Mouse (Mus musculus) kidney, postnatal 0 days (tissue): ENCODE measurements at regions not wholly inside any gene's neighbourhood (a gene's known extent, or its start where the extent isn't known, plus 50 kb on each side); places are given as distances from the start of the nearest gene placed in this dataset.

ENCODE experiments used
- ATAC-seq: fragments of 200-750 bp; cut with Nextera tagmentation; replicated peaks from 2 replicates; pipeline ENCODE4 v1.8.0; 2017; ENCODE audit warnings: low read depth, moderate number of reproducible peaks, moderate TSS enrichment, moderate library complexity; ENCODE audit not compliant: low FRiP score
- DNase-seq: peaks from one replicate; pipeline ENCODE4 v3.0.0-alpha.2; 2016; ENCODE audit warnings: low spot score
- H3K27ac ChIP-seq: fragments of 300-500 bp; sonication (generic); 2 replicates; pipeline ENCODE4 v1.5.1; 2014; ENCODE audit warnings: mild to moderate bottlenecking
- H3K27me3 ChIP-seq: fragments of 300-500 bp; sonication (generic); 2 replicates; pipeline ENCODE4 v1.6.1; 2014; ENCODE audit warnings: low read length, mixed read lengths; ENCODE audit not compliant: insufficient read depth
- H3K36me3 ChIP-seq: fragments of 300-500 bp; sonication (generic); 2 replicates; pipeline ENCODE4 v1.6.1; 2014; ENCODE audit warnings: low read length, mixed read lengths; ENCODE audit not compliant: insufficient read depth
- H3K4me1 ChIP-seq: fragments of 300-500 bp; sonication (generic); replicated peaks from 2 replicates; pipeline ENCODE4 v1.6.1; 2014; ENCODE audit warnings: antibody characterized with exemption, low read length, mixed read lengths; ENCODE audit not compliant: insufficient read depth
- H3K4me2 ChIP-seq: fragments of 300-500 bp; sonication (generic); 2 replicates; pipeline ENCODE4 v1.6.1; 2014; ENCODE audit warnings: mild to moderate bottlenecking, low read length, moderate library complexity, mixed read lengths
- H3K4me3 ChIP-seq: fragments of 300-500 bp; sonication (generic); replicated peaks from 2 replicates; pipeline ENCODE4 v1.5.1; 2014; ENCODE audit warnings: low read depth, low read length
- H3K9ac ChIP-seq: fragments of 300-500 bp; sonication (generic); 2 replicates; pipeline ENCODE4 v1.6.1; 2014; ENCODE audit warnings: low read depth, low read length
- H3K9me3 ChIP-seq: fragments of 300-500 bp; sonication (generic); replicated peaks from 2 replicates; pipeline ENCODE4 v1.6.1; 2016; ENCODE audit warnings: low read length, inconsistent platforms, mixed read lengths
- CTCF ChIP-seq: IDR thresholded peaks from 2 replicates; pipeline ENCODE4 v1.5.1; 2016; ENCODE audit warnings: antibody characterized with exemption, low read depth, mild to moderate bottlenecking, moderate library complexity
- WGBS: fragments of 180-500 bp; shearing (Covaris S2); extraction: QIAGEN DNeasy Blood & Tissue Kit; methylation state at CpG from one replicate; pipeline ENCODE4 v1.1.7; 2014; 5-methylcytosine and 5-hydroxymethylcytosine counted together

GRCm38 (mm10) chr4:62785711-62786110, 179.7 kb upstream of the Zfp618 start:
- H3K27ac ChIP-seq: no peak overlapping the region
- H3K9ac ChIP-seq: no peak overlapping the region
- H3K27me3 ChIP-seq: no peaks in the 10 kb centered on the region
- WGBS: 82% methylated on average over 7 of the region's 7 CpGs
- no peak for DNase-seq
- no peaks in the 10 kb centered on the region for H3K36me3 ChIP-seq
- no peak for ATAC-seq
- TF ChIP-seq CTCF: no peak
- no peak overlapping the region for H3K4me2 ChIP-seq
- H3K9me3 ChIP-seq: no peaks in the 10 kb centered on the region
- no peak overlapping the region for H3K4me3 ChIP-seq
- H3K4me1 ChIP-seq: no peaks in the 10 kb centered on the region

GRCm38 (mm10) chr4:62789696-62790095, 175.7 kb upstream of the Zfp618 start:
- Histone ChIP-seq H3K4me3 (no peak overlapping the region), H3K9me3 (no peaks in the 10 kb centered on the region), H3K4me1 (no peaks in the 10 kb centered on the region), H3K4me2 (no peak overlapping the region), H3K27ac (no peak overlapping the region), H3K9ac (no peak overlapping the region), H3K27me3 (no peaks in the 10 kb centered on the region), H3K36me3 (no peaks in the 10 kb centered on the region)
- 56% methylated on average over 4 of the region's 4 CpGs for whole genome bisulfite sequencing
- TF ChIP-seq CTCF: no peak
- ATAC-seq (no peak), DNase-seq (peak; percentile 70)

- ATAC-seq: no peak
These were observed 171.8 kb upstream of the Zfp618 start for GRCm38 (mm10) chr4:62793582-62793981.

DNA sequence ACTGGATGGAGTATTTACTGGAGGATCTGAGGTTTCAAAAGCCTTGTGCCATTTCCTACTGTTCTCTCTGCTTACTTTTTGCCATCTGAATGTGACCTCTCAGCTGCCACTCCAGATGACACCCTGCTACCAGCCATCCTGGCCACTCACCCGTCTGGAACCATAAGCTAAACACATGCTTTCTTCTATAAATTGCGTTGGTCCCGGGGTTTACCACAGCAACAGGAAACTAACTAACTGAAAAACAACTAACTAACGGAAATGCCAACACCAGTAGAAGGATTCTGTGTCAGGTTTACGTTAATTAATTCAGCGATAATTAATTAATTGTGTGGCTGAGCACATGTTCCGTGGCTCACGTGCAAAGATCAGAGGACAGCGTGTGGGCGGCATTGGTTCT, 169.8 kb upstream of the Zfp618 start:
- Histone ChIP-seq H3K9ac (no peak overlapping the region), H3K36me3 (no peaks in the 10 kb centered on the region), H3K4me2 (no peak overlapping the region), H3K4me3 (no peak overlapping the region), H3K4me1 (no peaks in the 10 kb centered on the region), H3K9me3 (no peaks in the 10 kb centered on the region), H3K27me3 (no peaks in the 10 kb centered on the region), H3K27ac (no peak overlapping the region)
- TF ChIP-seq CTCF: no peak
- 32% methylated on average over 10 of the region's 10 CpGs for WGBS
- no peak for DNase-seq
- no peak for ATAC-seq

More at GRCm38 (mm10) chr4:62793582-62793981, 171.8 kb upstream of the Zfp618 start:
- Histone ChIP-seq H3K36me3 (no peaks in the 10 kb centered on the region), H3K9ac (no peak overlapping the region), H3K27me3 (no peaks in the 10 kb centered on the region), H3K4me3 (no peak overlapping the region), H3K9me3 (no peaks in the 10 kb centered on the region), H3K27ac (no peak overlapping the region), H3K4me2 (no peak overlapping the region), H3K4me1 (no peaks in the 10 kb centered on the region)
- no peak for DNase-seq
- no peak for TF ChIP-seq CTCF
- 77% methylated on average over 5 of the region's 5 CpGs for WGBS

GRCm38 (mm10) chr4:62799923-62800322, 165.4 kb upstream of the Zfp618 start:
- WGBS: 82% methylated on average over 4 of the region's 4 CpGs
- Histone ChIP-seq H3K27ac (no peak overlapping the region), H3K4me3 (no peak overlapping the region), H3K9me3 (no peaks in the 10 kb centered on the region), H3K27me3 (no peaks in the 10 kb centered on the region), H3K4me1 (no peaks in the 10 kb centered on the region), H3K9ac (no peak overlapping the region), H3K36me3 (no peaks in the 10 kb centered on the region), H3K4me2 (no peak overlapping the region)
- no peak for TF ChIP-seq CTCF
- DNase-seq: no peak
- ATAC-seq: no peak

DNA sequence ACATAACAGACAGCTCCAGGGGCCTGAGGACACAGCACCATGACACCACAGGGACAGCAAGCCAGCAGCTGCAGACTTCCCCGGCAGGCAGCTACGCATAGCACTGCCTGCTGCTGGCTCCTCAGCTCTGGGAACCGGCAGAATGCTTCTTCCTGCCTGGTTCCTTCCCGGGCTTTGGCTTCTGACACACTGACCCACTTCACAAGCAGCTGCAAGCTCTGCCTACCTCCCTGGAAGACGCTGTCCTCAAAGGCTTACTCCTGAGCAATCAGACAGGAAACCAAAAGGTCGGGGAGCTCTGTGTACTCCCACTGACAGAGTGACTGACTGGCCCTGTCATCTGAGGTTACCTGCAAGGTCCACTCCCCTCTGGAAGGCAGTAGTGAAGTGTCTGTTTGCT, 159.5 kb upstream of the Zfp618 start:
- Histone ChIP-seq H3K36me3 (no peaks in the 10 kb centered on the region), H3K27ac (no peak overlapping the region), H3K9ac (no peak overlapping the region), H3K4me2 (no peak overlapping the region), H3K4me3 (no peak overlapping the region), H3K4me1 (no peaks in the 10 kb centered on the region), H3K9me3 (no peaks in the 10 kb centered on the region), H3K27me3 (no peaks in the 10 kb centered on the region)
- 2% methylated on average over 6 of the region's 6 CpGs for WGBS
- no peak for TF ChIP-seq CTCF
- peak; percentile 50 for DNase-seq
- ATAC-seq: no peak

- TF ChIP-seq CTCF: no peak
- no peaks in the 10 kb centered on the region for H3K4me1 ChIP-seq
- H3K27me3 ChIP-seq: no peaks in the 10 kb centered on the region
- peak; percentile 19 for DNase-seq
- no peak overlapping the region for H3K4me3 ChIP-seq
- H3K9ac ChIP-seq: no peak overlapping the region
- ATAC-seq: no peak
- H3K36me3 ChIP-seq: no peaks in the 10 kb centered on the region
- WGBS: 51% methylated on average over 2 of the region's 2 CpGs
- H3K27ac ChIP-seq: no peak overlapping the region
- H3K4me2 ChIP-seq: no peak overlapping the region
- no peaks in the 10 kb centered on the region for H3K9me3 ChIP-seq
These were observed 158.6 kb upstream of the Zfp618 start for GRCm38 (mm10) chr4:62806786-62807185.
